Mouse (Mus musculus): ENCODE measurements around the gene Psmg4. TPM values are rescaled to one million over a fixed set of nuclear protein-coding genes. Genes with fewer than 3 reads are reported as not detected.

Gene Psmg4
- 118 and 128 TPM in 2 replicates for polyA plus RNA-seq (2012; rRNA removed)

DNA sequence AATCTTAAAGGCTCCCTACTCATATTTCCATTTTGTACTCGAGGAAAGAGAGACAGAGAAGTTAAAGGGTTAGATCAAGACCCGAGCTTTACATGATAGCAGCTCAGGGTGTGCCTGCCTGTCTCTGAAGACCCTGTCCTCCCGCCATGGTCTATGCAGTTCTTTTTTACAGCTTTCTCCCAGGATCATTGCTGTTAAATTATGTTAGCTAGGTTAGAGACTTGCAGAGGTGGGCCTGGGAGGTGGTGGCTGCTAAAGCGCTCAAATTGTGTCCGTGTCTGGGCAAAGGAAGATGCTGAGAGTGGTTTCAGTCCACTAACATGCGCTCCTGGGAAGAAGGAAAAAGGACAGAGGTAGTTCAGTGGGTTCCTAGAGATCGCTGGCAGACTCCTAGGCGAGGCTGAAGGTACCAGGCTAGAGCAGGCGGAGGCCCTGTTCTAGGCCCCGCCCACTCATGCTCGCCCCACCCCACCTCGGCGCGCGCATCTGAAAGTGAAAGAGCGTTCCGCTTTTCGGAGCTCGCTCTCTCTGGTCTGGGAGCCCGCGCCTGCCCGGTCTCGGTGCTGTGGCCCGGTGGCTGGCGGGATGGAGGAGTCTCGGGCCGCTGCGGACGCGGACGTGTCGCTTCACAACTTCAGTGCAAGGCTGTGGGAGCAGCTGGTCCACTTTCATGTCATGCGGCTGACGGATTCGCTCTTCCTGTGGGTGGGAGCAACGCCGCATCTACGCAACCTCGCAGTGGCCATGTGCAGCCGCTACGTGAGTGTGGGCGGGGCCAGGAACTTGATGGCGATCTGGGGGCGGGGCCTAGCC is at the start of gene Psmg4:
TSS of gene Psmg4 (plus strand) at position 474 of the 813 bp plus-strand sequence.

DNA sequence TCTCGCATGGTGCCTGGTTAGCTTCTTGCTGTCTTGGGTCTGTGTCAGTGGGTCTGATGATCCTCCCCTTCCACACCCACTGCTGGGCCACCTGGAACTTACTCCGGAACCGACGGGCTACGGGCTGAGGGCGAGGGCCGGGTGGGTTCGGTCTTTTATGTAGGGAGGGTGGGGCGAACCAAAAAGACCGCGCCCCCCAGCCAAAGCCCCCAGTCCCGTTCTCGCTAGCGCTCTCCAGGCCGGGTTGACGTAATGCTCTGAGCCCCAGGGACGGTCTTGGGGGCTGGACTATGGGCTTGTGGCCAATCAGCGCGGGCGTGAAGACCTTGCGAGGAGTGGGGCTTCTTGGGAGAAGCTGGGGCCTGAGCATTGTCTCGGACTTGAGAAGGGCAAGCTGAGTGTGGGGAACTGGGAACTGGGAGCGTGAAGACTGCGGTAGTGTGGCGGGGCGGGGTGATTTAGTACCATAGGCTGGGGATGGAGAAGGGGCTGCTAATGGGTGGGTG is 32.5 kb upstream of the Psmg4 start, which contains the start of gene Tubb2b:
TSS of gene Tubb2b (minus strand) at position 241 of the 506 bp plus-strand sequence.

Other genes with a start within 250 kb of the Psmg4 start
- 13.0 and 13.1 TPM in 2 replicates for gene Nqo2, start 198.3 kb upstream of the Psmg4 start, polyA plus RNA-seq (2012; rRNA removed)
- gene Ripk1, start 160.6 kb upstream of the Psmg4 start, polyA plus RNA-seq (2012; rRNA removed) = 5.6 and 7.5 TPM in 2 replicates
- 31.5 and 38.5 TPM in 2 replicates for gene Serpinb6a, start 160.2 kb upstream of the Psmg4 start, polyA plus RNA-seq (2012; rRNA removed)
- gene Bphl, start 125.4 kb upstream of the Psmg4 start, polyA plus RNA-seq (2012; rRNA removed) = 17.2 and 24.1 TPM in 2 replicates
- gene Tubb2a, start 85.0 kb upstream of the Psmg4 start, polyA plus RNA-seq (2012; rRNA removed) = 352 and 414 TPM in 2 replicates
- 2,053 and 2,445 TPM in 2 replicates for gene Tubb2b, start 32.5 kb upstream of the Psmg4 start, polyA plus RNA-seq (2012; rRNA removed)
- 22.2 and 26.3 TPM in 2 replicates for gene Slc22a23, start 182.2 kb downstream of the Psmg4 start, polyA plus RNA-seq (2012; rRNA removed)